Mouse (Mus musculus) stomach, postnatal 0 days (tissue): ENCODE data around the gene Cog1. TPM values are rescaled to one million over a fixed set of nuclear protein-coding genes. Genes with fewer than 3 reads are reported as not detected.

Source experiments
- ATAC-seq: fragments of 200-750 bp; cut with Nextera tagmentation; 2 replicates; pipeline ENCODE4 v1.8.0; 2017; ENCODE audit not compliant: low FRiP score, low TSS enrichment
- DNase-seq: peaks from one replicate; pipeline ENCODE4 v3.0.0-alpha.2; 2016; ENCODE audit warnings: low spot score
- H3K27ac ChIP-seq: fragments of 300-500 bp; sonication (generic); replicated peaks from 2 replicates; pipeline ENCODE4 v1.5.1; 2014; ENCODE audit warnings: mild to moderate bottlenecking, control low read depth
- H3K27me3 ChIP-seq: fragments of 300-500 bp; sonication (generic); 2 replicates; pipeline ENCODE4 v1.6.1; 2014; ENCODE audit warnings: low read length; ENCODE audit not compliant: control insufficient read depth, insufficient read depth
- H3K36me3 ChIP-seq: fragments of 300-500 bp; sonication (generic); 2 replicates; pipeline ENCODE4 v1.6.1; 2014; ENCODE audit warnings: low read length, mixed read lengths; ENCODE audit not compliant: control insufficient read depth, insufficient read depth
- H3K4me1 ChIP-seq: fragments of 300-500 bp; sonication (generic); replicated peaks from 2 replicates; pipeline ENCODE4 v1.6.1; 2014; ENCODE audit warnings: antibody characterized with exemption; ENCODE audit not compliant: control insufficient read depth, insufficient read depth
- H3K4me2 ChIP-seq: fragments of 300-500 bp; sonication (generic); replicated peaks from 2 replicates; pipeline ENCODE4 v1.6.1; 2014; ENCODE audit warnings: low read depth, mild to moderate bottlenecking, control low read depth, moderate library complexity
- H3K4me3 ChIP-seq: fragments of 300-500 bp; sonication (generic); 2 replicates; pipeline ENCODE4 v1.5.1; 2014; ENCODE audit warnings: low read depth, low read length, control low read depth
- H3K9ac ChIP-seq: fragments of 300-500 bp; sonication (generic); 2 replicates; pipeline ENCODE4 v1.6.1; 2014; ENCODE audit warnings: mild to moderate bottlenecking, low read length, control low read depth, mixed read lengths
- H3K9me3 ChIP-seq: fragments of 300-500 bp; sonication (generic); 2 replicates; pipeline ENCODE4 v1.6.1; 2016; ENCODE audit warnings: low read length; ENCODE audit not compliant: control insufficient read depth
- CTCF ChIP-seq: IDR thresholded peaks from 2 replicates; pipeline ENCODE4 v1.5.1; 2016; ENCODE audit warnings: antibody characterized with exemption, low read depth, mild to moderate bottlenecking, moderate library complexity
- EP300 ChIP-seq: optimal IDR thresholded peaks from 2 replicates; pipeline ENCODE3; 2016; ENCODE audit warnings: antibody characterized with exemption
- WGBS: fragments of 180-500 bp; shearing (Covaris S2); extraction: QIAGEN DNeasy Blood & Tissue Kit; methylation state at CpG from one replicate; pipeline ENCODE4 v1.1.7; 2014; 5-methylcytosine and 5-hydroxymethylcytosine counted together
- polyA plus RNA-seq: library from polyadenylated mRNA; unstranded; fragments of >200 nt; fragmentation: Nextera tagmentation; extraction: Ambion mirVana; gene quantifications from 2 replicates; pipeline ENCODE4 v1.2.1, GENCODE M21; 2015

Gene Cog1
- 14.4 and 15.3 TPM in 2 replicates for polyA plus RNA-seq

GRCm38 (mm10) chr11:113648690-113649352 lies at the start of gene Cog1:
Cog1 (plus strand) TSS chr11:113649169.
- Histone ChIP-seq H3K27ac (peak within 1 kb of the TSS; percentile 89), H3K4me2 (peak within 1 kb of the TSS; percentile 74), H3K36me3 (peaks cover 11% of the 10 kb centered on the region), H3K9me3 (no peaks in the 10 kb centered on the region), H3K9ac (peak within 1 kb of the TSS; percentile 98), H3K27me3 (no peaks in the 10 kb centered on the region), H3K4me3 (peak within 1 kb of the TSS; percentile 98), H3K4me1 (no peaks in the 10 kb centered on the region; the same call in 1 of the 2 replicates)
- ATAC-seq (no peak), DNase-seq (no peak)
- no peak for TF ChIP-seq CTCF
- TF ChIP-seq EP300 = no peak
- WGBS = 40% methylated on average over 26 of the region's 26 CpGs

- H3K27me3 ChIP-seq = no peaks in the 10 kb centered on the region
- no peak overlapping the region for H3K27ac ChIP-seq
- no peak overlapping the region for H3K4me2 ChIP-seq
- no peaks in the 10 kb centered on the region for H3K36me3 ChIP-seq
- ATAC-seq = no peak
- no peak overlapping the region for H3K4me3 ChIP-seq
- no peak for DNase-seq
- TF ChIP-seq EP300 = no peak
- TF ChIP-seq CTCF = no peak
- no peaks in the 10 kb centered on the region for H3K4me1 ChIP-seq
- no peak overlapping the region for H3K9ac ChIP-seq
- 80% methylated on average over 18 of the region's 18 CpGs for WGBS
- H3K9me3 ChIP-seq = no peaks in the 10 kb centered on the region
Measured at GRCm38 (mm10) chr11:113600526-113601245, 48.3 kb upstream of the Cog1 start.

- peak; percentile 61 for ATAC-seq
- TF ChIP-seq EP300 (no peak), CTCF (no peak)
- Histone ChIP-seq H3K27me3 (no peaks in the 10 kb centered on the region), H3K4me2 (no peak overlapping the region), H3K4me1 (no peaks in the 10 kb centered on the region), H3K27ac (no peak overlapping the region), H3K9ac (no peak overlapping the region), H3K36me3 (no peaks in the 10 kb centered on the region), H3K4me3 (no peak overlapping the region), H3K9me3 (no peaks in the 10 kb centered on the region)
- WGBS = 57% methylated on average over 12 of the region's 12 CpGs
- DNase-seq = peak; percentile 48
Measured at GRCm38 (mm10) chr11:113601616-113602343, 47.2 kb upstream of the Cog1 start.

GRCm38 (mm10) chr11:113607556-113607955 lies 41.4 kb upstream of the Cog1 start:
- ATAC-seq = no peak

GRCm38 (mm10) chr11:113609581-113609980 lies 39.4 kb upstream of the Cog1 start:
- peak; percentile 35; the same call in 1 of the 2 replicates for ATAC-seq
- no peak for DNase-seq

More at GRCm38 (mm10) chr11:113607556-113607955, 41.4 kb upstream of the Cog1 start:
- H3K4me2 ChIP-seq = no peak overlapping the region
- no peaks in the 10 kb centered on the region for H3K36me3 ChIP-seq
- H3K27me3 ChIP-seq = no peaks in the 10 kb centered on the region
- H3K4me3 ChIP-seq = no peak overlapping the region
- TF ChIP-seq CTCF = no peak
- no peak for TF ChIP-seq EP300
- no peak overlapping the region for H3K27ac ChIP-seq
- no peak for DNase-seq
- H3K4me1 ChIP-seq = no peaks in the 10 kb centered on the region
- 94% methylated on average over 12 of the region's 12 CpGs for WGBS
- no peak overlapping the region for H3K9ac ChIP-seq
- H3K9me3 ChIP-seq = no peaks in the 10 kb centered on the region

More at GRCm38 (mm10) chr11:113609581-113609980, 39.4 kb upstream of the Cog1 start:
- no peaks in the 10 kb centered on the region for H3K27me3 ChIP-seq
- no peak overlapping the region for H3K9ac ChIP-seq
- no peak overlapping the region for H3K4me3 ChIP-seq
- TF ChIP-seq EP300 (no peak), CTCF (no peak)
- H3K36me3 ChIP-seq = no peaks in the 10 kb centered on the region
- H3K27ac ChIP-seq = no peak overlapping the region
- WGBS = 53% methylated on average over 5 of the region's 5 CpGs
- H3K4me2 ChIP-seq = no peak overlapping the region
- H3K4me1 ChIP-seq = no peaks in the 10 kb centered on the region
- H3K9me3 ChIP-seq = no peaks in the 10 kb centered on the region
